Mouse (Mus musculus): ENCODE measurements around the gene Grik4.

DNA sequence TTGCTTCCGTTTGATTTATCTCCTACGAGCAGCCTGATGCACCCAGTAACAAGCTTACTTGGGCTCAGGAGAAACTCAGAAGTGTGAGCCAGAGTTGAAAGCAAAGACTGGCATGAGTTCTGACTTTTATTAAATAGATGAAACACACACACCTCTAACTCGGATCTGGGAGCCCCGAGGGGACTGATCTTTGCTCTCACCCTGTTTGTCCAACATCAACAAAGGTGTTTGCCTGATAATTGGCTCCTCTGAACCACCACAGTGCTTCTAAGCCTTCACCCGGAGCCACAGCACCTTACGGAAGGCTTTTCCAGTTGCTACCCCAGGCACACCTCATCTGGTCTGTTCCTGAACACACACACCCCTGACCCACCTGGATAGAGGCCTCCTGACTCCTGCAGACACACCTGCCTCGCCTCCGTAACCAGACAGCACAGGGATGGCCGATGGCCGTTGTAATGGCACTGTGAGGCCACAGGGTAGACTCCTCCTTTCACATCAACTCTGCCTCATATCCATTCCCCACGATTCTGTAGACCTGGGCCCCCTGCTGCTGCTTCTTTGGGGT, 302.7 kb downstream of the Grik4 start:
- no peak for TF ChIP-seq CTCF (IDR thresholded peaks at IDR 0.05; ENCODE audit: low read depth)
- TF ChIP-seq EP300 (IDR thresholded peaks at IDR 0.05; ENCODE audit: low read depth) = no peak

Data from liver, embryonic 14.5 days (tissue).